Mouse (Mus musculus) hindlimb bud, embryonic 11.5 days (tissue): ENCODE data around the gene Spag5.
"Not testable (repeated sequence)": the region's sequence is repeated elsewhere in the genome, so short reads cannot be mapped to it uniquely, and the experiment has no call there.

ENCODE experiments used
- DNase-seq: peaks from one replicate; pipeline ENCODE4 v3.0.0-alpha.2; 2012; ENCODE audit warnings: low read depth, low spot score; ENCODE audit errors: extremely low spot score

The Spag5 gene

GRCm38 (mm10) chr11:78301357-78302084 is at the start of gene Spag5:
Spag5 (plus strand) TSS chr11:78301529.
- DNase-seq: peak; percentile 46

DNA sequence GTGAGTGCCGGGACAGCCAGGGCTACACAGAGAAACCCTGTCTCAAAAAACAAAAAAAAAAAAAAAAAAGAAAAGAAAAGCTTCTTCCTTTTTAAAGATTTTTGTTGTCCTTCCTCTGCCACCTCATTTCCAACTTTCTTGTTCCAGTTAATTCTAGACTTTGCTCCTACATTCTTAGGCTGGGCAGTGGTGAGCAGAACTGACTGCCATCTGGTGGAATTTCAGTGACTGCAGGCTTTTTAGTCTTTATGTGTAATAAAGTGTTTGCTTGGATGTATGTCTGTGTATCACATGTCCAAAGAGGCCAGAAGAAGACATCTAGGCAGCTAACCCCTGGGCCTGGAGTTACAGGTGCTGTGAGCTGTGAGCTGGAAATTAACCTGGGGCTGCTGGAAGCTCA is 44.7 kb upstream of the Spag5 start:
- DNase-seq: no peak

DNA sequence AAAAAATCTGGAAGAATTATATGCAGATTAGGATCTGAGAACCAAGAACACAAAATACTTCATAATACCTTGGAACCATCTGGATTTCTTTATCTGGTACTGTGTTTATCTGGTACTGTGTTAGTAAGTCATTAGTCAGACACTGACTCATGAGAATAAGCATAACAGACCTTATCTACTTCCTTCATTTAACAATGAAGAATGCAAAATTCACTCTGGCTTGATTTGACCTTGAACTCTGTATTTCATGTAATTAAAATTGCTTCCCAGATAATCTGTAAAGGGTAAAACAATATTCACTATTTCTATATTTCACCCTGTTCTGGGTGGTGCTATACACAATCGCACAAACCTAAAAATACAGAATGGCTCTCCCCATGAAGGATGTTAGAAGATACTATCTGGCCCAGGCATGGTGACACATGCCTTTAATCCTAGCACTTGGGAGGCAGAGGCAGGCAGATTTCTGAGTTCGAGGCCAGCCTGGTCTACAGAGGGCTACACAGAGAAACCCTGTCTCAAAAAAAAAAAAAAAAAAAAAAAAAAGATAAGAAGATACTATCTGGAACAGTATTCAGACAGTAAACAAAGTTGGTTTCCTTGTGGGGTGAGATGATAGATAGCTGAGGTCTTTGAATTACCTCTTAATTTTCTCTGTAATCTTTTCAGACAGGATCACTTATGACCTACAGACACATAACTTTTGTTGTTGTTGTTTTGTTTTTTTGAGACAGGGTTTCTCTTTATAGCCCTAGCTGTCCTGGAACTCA is 40.7 kb upstream of the Spag5 start:
- DNase-seq: no peak

DNA sequence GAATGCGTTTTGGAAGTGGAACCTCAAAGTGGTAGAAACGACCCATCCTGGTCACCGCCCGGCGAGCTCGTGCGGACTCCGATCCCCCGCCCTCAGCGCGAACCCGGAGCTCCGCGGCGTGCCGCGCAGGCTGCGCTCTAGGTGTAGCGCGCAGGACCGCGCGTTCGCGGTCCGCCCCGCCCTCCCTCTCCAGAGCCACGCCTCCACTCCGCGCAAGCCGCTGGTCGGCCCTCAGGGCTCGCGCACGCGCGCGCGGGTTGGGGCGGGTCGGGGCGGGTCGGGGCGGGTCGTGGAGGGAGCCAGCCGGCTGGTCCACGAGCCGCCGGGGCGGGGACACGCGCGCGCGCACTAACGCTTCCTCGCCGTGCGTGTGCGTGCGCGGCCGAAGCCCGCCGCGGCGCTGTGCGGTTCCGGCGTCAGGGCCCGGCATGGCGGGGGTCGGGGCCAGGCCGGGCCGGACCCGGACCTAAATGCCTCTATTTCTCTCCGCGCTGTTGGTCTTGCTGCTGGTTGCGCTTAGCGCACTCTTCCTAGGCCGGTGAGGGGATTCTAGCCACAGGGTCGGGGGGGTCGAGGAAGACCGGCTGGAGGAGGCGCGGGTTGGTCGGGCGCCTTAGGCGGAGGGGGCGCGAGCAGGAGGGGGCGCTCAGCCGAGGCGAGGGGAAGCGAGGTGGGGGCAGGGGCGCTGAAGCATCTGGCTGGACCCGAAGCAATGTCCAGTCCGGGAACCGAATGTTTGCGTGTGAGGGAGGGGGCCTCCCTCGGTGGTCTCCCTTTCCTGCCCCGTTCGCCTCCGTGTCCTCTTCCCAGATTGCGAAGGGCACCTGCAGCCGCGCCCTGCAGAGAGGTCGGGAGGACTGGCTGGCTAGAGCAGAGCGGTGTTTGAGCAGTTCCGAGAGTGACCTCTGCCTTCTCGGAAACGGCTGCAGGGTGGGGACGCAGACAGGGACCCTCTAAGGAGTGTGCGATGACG is 39.7 kb upstream of the Spag5 start, which contains the start of gene 2610507B11Rik:
2610507B11Rik (plus strand) TSS at position 373 of the 973 bp plus-strand sequence.
- peak; percentile 75 for DNase-seq

DNA sequence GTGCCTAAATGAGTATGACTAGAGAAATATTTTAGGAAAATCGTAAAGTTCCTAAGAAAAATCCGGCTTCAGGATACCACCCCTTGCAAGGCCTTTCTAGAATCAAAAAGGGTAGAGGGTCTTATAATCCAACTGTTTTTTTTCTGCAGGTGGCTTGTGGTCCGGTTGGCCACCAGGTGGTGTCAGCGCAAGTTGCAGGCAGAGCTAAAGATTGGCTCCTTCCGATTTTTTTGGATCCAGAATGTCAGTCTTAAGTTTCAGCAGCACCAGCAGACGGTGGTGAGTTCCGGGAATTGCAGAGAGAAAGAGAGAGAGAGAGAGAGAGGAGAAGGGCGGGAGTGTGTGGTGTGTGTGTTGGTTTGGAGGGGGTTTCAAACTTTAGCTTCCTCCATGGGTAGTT is 38.8 kb upstream of the Spag5 start:
- peak; percentile 53 for DNase-seq

- no peak for DNase-seq
Observed at GRCm38 (mm10) chr11:78265571-78265970, 35.8 kb upstream of the Spag5 start.

DNA sequence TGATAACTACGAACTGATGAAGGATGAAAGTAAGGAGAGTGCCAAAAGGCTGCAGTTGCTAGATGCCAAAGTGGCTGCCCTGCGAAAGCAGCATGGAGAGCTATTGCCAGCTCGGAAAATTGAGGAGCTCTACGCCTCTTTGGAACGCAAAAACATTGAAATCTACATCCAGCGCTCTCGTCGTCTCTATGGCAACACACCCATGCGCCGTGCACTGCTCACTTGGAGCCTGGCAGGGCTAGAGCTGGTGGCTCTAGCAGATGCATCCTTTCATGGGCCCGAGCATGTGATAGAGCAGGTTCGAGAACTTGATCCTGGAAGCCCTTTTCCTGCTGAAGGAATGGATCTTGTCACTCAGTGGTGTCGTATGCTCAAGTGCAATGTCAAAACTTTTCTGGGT is 29.3 kb upstream of the Spag5 start:
- no peak for DNase-seq

DNA sequence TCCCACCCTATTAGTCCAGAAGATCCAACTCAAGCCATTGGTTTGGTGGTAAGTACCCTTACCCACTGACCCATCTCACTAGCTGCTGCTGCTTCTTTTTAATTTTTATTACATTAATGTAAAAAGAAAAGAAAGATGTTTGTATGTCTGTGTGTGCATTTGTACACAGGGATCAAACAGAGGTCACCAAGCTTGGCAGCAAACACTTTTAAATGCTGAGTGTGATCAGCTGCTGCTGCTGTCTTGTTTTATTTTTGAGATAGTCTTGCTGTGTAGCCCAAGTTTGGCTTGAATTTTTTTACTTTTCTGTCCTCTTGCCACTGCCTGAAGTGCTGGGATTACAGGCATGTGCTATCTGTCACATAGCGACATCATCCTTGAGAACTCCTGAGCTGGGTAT is 25.7 kb upstream of the Spag5 start:
- DNase-seq: no peak

- DNase-seq: not testable (repeated sequence)
Observed at GRCm38 (mm10) chr11:78276169-78276568, 25.2 kb upstream of the Spag5 start.

GRCm38 (mm10) chr11:78278853-78279252 is 22.5 kb upstream of the Spag5 start:
- no peak for DNase-seq

GRCm38 (mm10) chr11:78279586-78279985 is 21.7 kb upstream of the Spag5 start:
- no peak for DNase-seq

DNA sequence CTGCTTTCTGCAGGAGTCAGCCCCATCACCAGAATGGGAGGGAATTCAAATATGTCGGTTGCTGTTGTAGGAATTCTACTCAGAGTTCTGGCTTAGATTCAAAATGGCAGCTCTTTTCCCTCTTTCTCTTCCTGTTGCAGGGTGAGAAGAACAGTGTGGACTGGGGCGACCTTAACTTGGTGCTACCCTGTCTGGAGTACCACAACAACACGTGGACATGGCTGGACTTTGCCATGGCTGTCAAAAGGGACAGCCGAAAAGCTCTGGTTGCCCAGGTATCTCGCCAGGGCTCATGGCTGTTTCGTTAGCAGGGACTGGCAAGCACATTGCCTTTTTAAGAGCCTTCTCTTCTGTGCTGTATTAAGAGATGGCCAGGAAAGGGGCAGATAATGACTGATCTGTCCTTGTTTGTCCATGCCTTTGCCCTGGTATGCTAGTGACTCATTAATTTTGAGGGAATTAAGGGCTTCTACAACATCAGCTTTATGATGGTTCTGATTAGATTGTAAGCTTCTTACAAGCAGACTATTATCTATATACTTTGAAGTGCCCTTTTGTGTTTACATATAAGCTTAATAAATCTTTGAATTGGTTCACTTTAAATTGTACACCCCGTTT is 12.1 kb upstream of the Spag5 start:
- no peak for DNase-seq

- DNase-seq: no peak
Observed at GRCm38 (mm10) chr11:78290654-78291053, 10.7 kb upstream of the Spag5 start, which contains the start of gene BC030499. BC030499 (plus strand) TSS chr11:78290841.

DNA sequence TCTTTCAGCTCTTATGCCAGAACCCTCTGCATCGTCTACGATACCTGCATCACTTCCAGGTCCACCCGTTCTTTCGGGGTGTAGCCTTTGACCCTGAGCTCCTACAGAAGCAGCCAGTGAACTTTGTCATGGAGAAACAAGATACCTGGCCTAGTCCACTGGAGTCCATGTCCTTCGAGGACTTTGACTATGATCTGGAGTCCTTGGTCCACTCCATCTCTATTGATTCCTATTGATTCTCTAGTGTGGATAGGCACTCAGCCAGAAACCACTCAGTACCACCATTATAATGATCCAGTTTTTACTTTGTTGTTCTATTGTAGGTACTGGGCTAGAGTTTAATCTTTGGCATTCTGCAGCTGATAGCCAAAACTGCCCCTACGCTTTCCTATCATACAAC is 6.7 kb upstream of the Spag5 start:
- no peak for DNase-seq

GRCm38 (mm10) chr11:78300917-78301316 is 412 bp upstream of the Spag5 start:
- no peak for DNase-seq

DNA sequence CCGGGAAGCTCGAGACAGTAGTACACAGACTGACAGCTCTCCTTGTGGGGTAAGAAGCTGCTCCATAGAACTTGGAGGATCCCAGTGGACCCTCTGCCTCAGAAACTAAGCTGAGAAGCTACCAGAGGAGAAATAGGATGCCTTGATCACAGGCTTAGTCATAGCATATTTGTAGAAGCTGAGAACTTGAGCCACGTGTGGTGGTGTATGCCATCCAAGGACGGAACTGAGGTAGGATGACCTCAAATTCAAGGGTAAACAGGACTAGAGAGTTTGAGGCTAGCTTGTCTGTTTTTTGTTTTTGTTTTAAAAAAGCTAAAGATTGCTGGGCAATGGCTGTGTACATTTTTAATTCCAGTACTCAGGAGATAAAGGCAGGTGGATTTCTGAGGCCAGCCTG is 3.9 kb downstream of the Spag5 start:
- DNase-seq: no peak

GRCm38 (mm10) chr11:78310861-78311511 is 9.7 kb downstream of the Spag5 start:
- DNase-seq: no peak

GRCm38 (mm10) chr11:78313662-78314061 is 12.3 kb downstream of the Spag5 start:
- no peak for DNase-seq

DNA sequence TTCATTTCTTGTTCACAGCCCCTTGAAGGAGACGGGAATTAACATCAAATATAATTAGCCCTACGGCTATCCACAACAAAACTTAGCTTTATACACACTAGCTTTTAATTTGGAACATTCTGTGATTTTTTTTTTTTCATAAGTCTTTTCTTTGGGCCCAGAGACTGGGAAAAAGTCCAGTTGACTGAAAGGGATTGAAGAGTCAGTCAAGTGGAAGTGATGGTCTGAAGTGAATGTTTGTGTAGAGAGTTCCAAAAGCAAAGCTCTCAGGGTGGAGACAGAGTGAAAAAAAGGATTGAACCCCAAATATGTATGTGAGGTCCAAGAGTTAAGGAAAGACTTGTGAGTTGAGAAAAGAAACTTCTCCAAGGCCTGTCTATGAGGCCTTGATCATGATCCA is 17.1 kb downstream of the Spag5 start:
- no peak for DNase-seq
